Mouse (Mus musculus): ENCODE data around the gene Akap12. TPM values are rescaled to one million over a fixed set of nuclear protein-coding genes. Genes with fewer than 3 reads are reported as not detected.

Gene Akap12
- polyA plus RNA-seq, 1 experiment from 2014 or later, result 47.0 TPM

GRCm38 (mm10) chr10:4276081-4276480 lies 9.9 kb downstream of the Akap12 start:
- H3K4me1 ChIP-seq (replicated peaks; ENCODE audit: control insufficient read depth, insufficient read depth, low read length), result no peaks in the 10 kb centered on the region
- ATAC-seq (ENCODE audit: low FRiP score), result no peak
- 96% methylated on average over 13 of the region's 13 CpGs for WGBS

GRCm38 (mm10) chr10:4278041-4278440 lies 11.9 kb downstream of the Akap12 start:
- Histone ChIP-seq H3K4me3 (replicated peaks; ENCODE audit: low read length) (no peak overlapping the region), H3K9ac (no peak overlapping the region), H3K4me1 (replicated peaks; ENCODE audit: control insufficient read depth, insufficient read depth, low read length) (no peaks in the 10 kb centered on the region), H3K9me3 (ENCODE audit: control insufficient read depth, low read length) (no peaks in the 10 kb centered on the region), H3K36me3 (replicated peaks; ENCODE audit: control insufficient read depth, insufficient read depth) (no peaks in the 10 kb centered on the region), H3K27me3 (ENCODE audit: control insufficient read depth, insufficient read depth, low read length) (no peaks in the 10 kb centered on the region), H3K27ac (no peak overlapping the region), H3K4me2 (replicated peaks) (no peak overlapping the region)
- WGBS, result 67% methylated on average over 6 of the region's 6 CpGs
- ATAC-seq (ENCODE audit: low FRiP score) (no peak), DNase-seq (ENCODE audit: low spot score) (no peak)

More at GRCm38 (mm10) chr10:4276081-4276480, 9.9 kb downstream of the Akap12 start:
- Histone ChIP-seq H3K4me2 (replicated peaks) (no peak overlapping the region), H3K4me3 (replicated peaks; ENCODE audit: low read length) (no peak overlapping the region), H3K9me3 (ENCODE audit: control insufficient read depth, low read length) (no peaks in the 10 kb centered on the region), H3K27me3 (ENCODE audit: control insufficient read depth, insufficient read depth, low read length) (no peaks in the 10 kb centered on the region), H3K27ac (no peak overlapping the region), H3K36me3 (replicated peaks; ENCODE audit: control insufficient read depth, insufficient read depth) (no peaks in the 10 kb centered on the region), H3K9ac (no peak overlapping the region)
- no peak for DNase-seq (ENCODE audit: low spot score)

GRCm38 (mm10) chr10:4282395-4282794 lies 16.2 kb downstream of the Akap12 start:
- Histone ChIP-seq H3K36me3 (replicated peaks; ENCODE audit: control insufficient read depth, insufficient read depth) (no peaks in the 10 kb centered on the region), H3K9ac (no peak overlapping the region), H3K27me3 (ENCODE audit: control insufficient read depth, insufficient read depth, low read length) (no peaks in the 10 kb centered on the region), H3K4me2 (replicated peaks) (no peak overlapping the region), H3K4me3 (replicated peaks; ENCODE audit: low read length) (no peak overlapping the region), H3K4me1 (replicated peaks; ENCODE audit: control insufficient read depth, insufficient read depth, low read length) (no peaks in the 10 kb centered on the region), H3K9me3 (ENCODE audit: control insufficient read depth, low read length) (no peaks in the 10 kb centered on the region), H3K27ac (no peak overlapping the region)
- ATAC-seq (ENCODE audit: low FRiP score), result no peak
- DNase-seq (ENCODE audit: low spot score), result no peak
- 64% methylated on average over 4 of the region's 4 CpGs for WGBS

GRCm38 (mm10) chr10:4284781-4285180 lies 18.6 kb downstream of the Akap12 start:
- H3K27me3 ChIP-seq (ENCODE audit: control insufficient read depth, insufficient read depth, low read length), result no peaks in the 10 kb centered on the region
- no peak overlapping the region for H3K9ac ChIP-seq
- no peak overlapping the region for H3K4me2 ChIP-seq (replicated peaks)
- DNase-seq (ENCODE audit: low spot score) (no peak), ATAC-seq (ENCODE audit: low FRiP score) (no peak)
- H3K9me3 ChIP-seq (ENCODE audit: control insufficient read depth, low read length), result no peaks in the 10 kb centered on the region
- H3K4me1 ChIP-seq (replicated peaks; ENCODE audit: control insufficient read depth, insufficient read depth, low read length), result no peaks in the 10 kb centered on the region
- no peak overlapping the region for H3K4me3 ChIP-seq (replicated peaks; ENCODE audit: low read length)
- H3K27ac ChIP-seq, result no peak overlapping the region
- no peaks in the 10 kb centered on the region for H3K36me3 ChIP-seq (replicated peaks; ENCODE audit: control insufficient read depth, insufficient read depth)
- WGBS, result 78% methylated on average over 1 of the region's 1 CpGs

GRCm38 (mm10) chr10:4285752-4286151 lies 19.6 kb downstream of the Akap12 start:
- Histone ChIP-seq H3K4me3 (replicated peaks; ENCODE audit: low read length) (no peak overlapping the region), H3K9ac (no peak overlapping the region), H3K27me3 (ENCODE audit: control insufficient read depth, insufficient read depth, low read length) (no peaks in the 10 kb centered on the region), H3K4me1 (replicated peaks; ENCODE audit: control insufficient read depth, insufficient read depth, low read length) (no peaks in the 10 kb centered on the region), H3K27ac (no peak overlapping the region), H3K4me2 (replicated peaks) (no peak overlapping the region), H3K9me3 (ENCODE audit: control insufficient read depth, low read length) (no peaks in the 10 kb centered on the region), H3K36me3 (replicated peaks; ENCODE audit: control insufficient read depth, insufficient read depth) (no peaks in the 10 kb centered on the region)
- DNase-seq (ENCODE audit: low spot score), result no peak
- ATAC-seq (ENCODE audit: low FRiP score), result no peak
- 76% methylated on average over 8 of the region's 8 CpGs for WGBS

- DNase-seq (ENCODE audit: low spot score) (no peak), ATAC-seq (ENCODE audit: low FRiP score) (no peak)
- H3K9ac ChIP-seq, result no peak overlapping the region
- H3K27me3 ChIP-seq (ENCODE audit: control insufficient read depth, insufficient read depth, low read length), result no peaks in the 10 kb centered on the region
- H3K4me1 ChIP-seq (replicated peaks; ENCODE audit: control insufficient read depth, insufficient read depth, low read length), result no peaks in the 10 kb centered on the region
- no peak overlapping the region for H3K27ac ChIP-seq
- no peaks in the 10 kb centered on the region for H3K36me3 ChIP-seq (replicated peaks; ENCODE audit: control insufficient read depth, insufficient read depth)
- no peak overlapping the region for H3K4me3 ChIP-seq (replicated peaks; ENCODE audit: low read length)
- H3K4me2 ChIP-seq (replicated peaks), result no peak overlapping the region
- no peaks in the 10 kb centered on the region for H3K9me3 ChIP-seq (ENCODE audit: control insufficient read depth, low read length)
- WGBS, result 55% methylated on average over 5 of the region's 5 CpGs
These were observed 23.0 kb downstream of the Akap12 start for GRCm38 (mm10) chr10:4289171-4289570.

GRCm38 (mm10) chr10:4289636-4290035 lies 23.5 kb downstream of the Akap12 start:
- DNase-seq (ENCODE audit: low spot score) (no peak), ATAC-seq (ENCODE audit: low FRiP score) (no peak)
- H3K4me1 ChIP-seq (replicated peaks; ENCODE audit: control insufficient read depth, insufficient read depth, low read length), result no peaks in the 10 kb centered on the region
- H3K4me3 ChIP-seq (replicated peaks; ENCODE audit: low read length), result no peak overlapping the region
- no peaks in the 10 kb centered on the region for H3K27me3 ChIP-seq (ENCODE audit: control insufficient read depth, insufficient read depth, low read length)
- H3K27ac ChIP-seq, result no peak overlapping the region
- no peaks in the 10 kb centered on the region for H3K9me3 ChIP-seq (ENCODE audit: control insufficient read depth, low read length)
- WGBS, result 53% methylated on average over 3 of the region's 3 CpGs
- no peak overlapping the region for H3K9ac ChIP-seq
- H3K36me3 ChIP-seq (replicated peaks; ENCODE audit: control insufficient read depth, insufficient read depth), result no peaks in the 10 kb centered on the region
- no peak overlapping the region for H3K4me2 ChIP-seq (replicated peaks)

GRCm38 (mm10) chr10:4290145-4290544 lies 24.0 kb downstream of the Akap12 start:
- Histone ChIP-seq H3K4me2 (replicated peaks) (no peak overlapping the region), H3K36me3 (replicated peaks; ENCODE audit: control insufficient read depth, insufficient read depth) (no peaks in the 10 kb centered on the region), H3K4me1 (replicated peaks; ENCODE audit: control insufficient read depth, insufficient read depth, low read length) (no peaks in the 10 kb centered on the region), H3K9ac (no peak overlapping the region), H3K9me3 (ENCODE audit: control insufficient read depth, low read length) (no peaks in the 10 kb centered on the region), H3K27me3 (ENCODE audit: control insufficient read depth, insufficient read depth, low read length) (no peaks in the 10 kb centered on the region), H3K4me3 (replicated peaks; ENCODE audit: low read length) (no peak overlapping the region), H3K27ac (no peak overlapping the region)
- 50% methylated on average over 3 of the region's 3 CpGs for WGBS
- DNase-seq (ENCODE audit: low spot score), result no peak
- no peak for ATAC-seq (ENCODE audit: low FRiP score)

GRCm38 (mm10) chr10:4290561-4290960 lies 24.4 kb downstream of the Akap12 start:
- Histone ChIP-seq H3K9ac (no peak overlapping the region), H3K27me3 (ENCODE audit: control insufficient read depth, insufficient read depth, low read length) (no peaks in the 10 kb centered on the region), H3K36me3 (replicated peaks; ENCODE audit: control insufficient read depth, insufficient read depth) (no peaks in the 10 kb centered on the region), H3K4me3 (replicated peaks; ENCODE audit: low read length) (no peak overlapping the region), H3K4me2 (replicated peaks) (no peak overlapping the region), H3K27ac (no peak overlapping the region), H3K9me3 (ENCODE audit: control insufficient read depth, low read length) (no peaks in the 10 kb centered on the region), H3K4me1 (replicated peaks; ENCODE audit: control insufficient read depth, insufficient read depth, low read length) (no peaks in the 10 kb centered on the region)
- ATAC-seq (ENCODE audit: low FRiP score), result no peak
- 79% methylated on average over 6 of the region's 6 CpGs for WGBS
- no peak for DNase-seq (ENCODE audit: low spot score)

GRCm38 (mm10) chr10:4293418-4293817 lies 27.2 kb downstream of the Akap12 start:
- no peak overlapping the region for H3K9ac ChIP-seq
- no peaks in the 10 kb centered on the region for H3K36me3 ChIP-seq (replicated peaks; ENCODE audit: control insufficient read depth, insufficient read depth)
- H3K27ac ChIP-seq, result no peak overlapping the region
- H3K4me2 ChIP-seq (replicated peaks), result no peak overlapping the region
- no peak overlapping the region for H3K4me3 ChIP-seq (replicated peaks; ENCODE audit: low read length)
- H3K9me3 ChIP-seq (ENCODE audit: control insufficient read depth, low read length), result no peaks in the 10 kb centered on the region
- H3K4me1 ChIP-seq (replicated peaks; ENCODE audit: control insufficient read depth, insufficient read depth, low read length), result no peaks in the 10 kb centered on the region
- ATAC-seq (ENCODE audit: low FRiP score) (no peak), DNase-seq (ENCODE audit: low spot score) (no peak)
- 85% methylated on average over 4 of the region's 4 CpGs for WGBS
- H3K27me3 ChIP-seq (ENCODE audit: control insufficient read depth, insufficient read depth, low read length), result no peaks in the 10 kb centered on the region

All from hindbrain, embryonic 14.5 days (tissue).